Mouse (Mus musculus) midbrain, embryonic 12.5 days (tissue): ENCODE measurements at regions not wholly inside any gene's neighbourhood (a gene's known extent, or its start where the extent isn't known, plus 50 kb on each side); places are given as distances from the start of the nearest gene placed in this dataset.

Source experiments
- ATAC-seq: fragments of 200-750 bp; cut with Nextera tagmentation; 2 replicates; pipeline ENCODE4 v1.8.0; 2017; ENCODE audit warnings: low read depth, moderate TSS enrichment, moderate library complexity; ENCODE audit not compliant: low FRiP score
- H3K27ac ChIP-seq: fragments of 300-500 bp; sonication (generic); replicated peaks from 2 replicates; pipeline ENCODE4 v1.5.1; 2016; ENCODE audit warnings: mild to moderate bottlenecking
- H3K27me3 ChIP-seq: fragments of 300-500 bp; sonication (generic); 2 replicates; pipeline ENCODE4 v1.6.1; 2016; ENCODE audit warnings: mild to moderate bottlenecking
- H3K36me3 ChIP-seq: fragments of 300-500 bp; sonication (generic); 2 replicates; pipeline ENCODE4 v1.6.1; 2016
- H3K4me1 ChIP-seq: fragments of 300-500 bp; sonication (generic); 2 replicates; pipeline ENCODE4 v1.6.1; 2016
- H3K4me2 ChIP-seq: fragments of 300-500 bp; sonication (generic); replicated peaks from 2 replicates; pipeline ENCODE4 v1.6.1; 2016; ENCODE audit warnings: mild to moderate bottlenecking, moderate library complexity
- H3K4me3 ChIP-seq: fragments of 300-500 bp; sonication (generic); 2 replicates; pipeline ENCODE4 v1.5.1; 2016; ENCODE audit warnings: mild to moderate bottlenecking
- H3K9ac ChIP-seq: fragments of 300-500 bp; sonication (generic); replicated peaks from 2 replicates; pipeline ENCODE4 v1.6.1; 2016; ENCODE audit warnings: mild to moderate bottlenecking, moderate library complexity
- H3K9me3 ChIP-seq: fragments of 300-500 bp; sonication (generic); 2 replicates; pipeline ENCODE4 v1.6.1; 2016; ENCODE audit warnings: mild to moderate bottlenecking
- WGBS: fragments of 180-500 bp; shearing (Covaris S2); methylation state at CpG from one replicate; pipeline ENCODE4 v1.1.7; 2016; 5-methylcytosine and 5-hydroxymethylcytosine counted together

DNA sequence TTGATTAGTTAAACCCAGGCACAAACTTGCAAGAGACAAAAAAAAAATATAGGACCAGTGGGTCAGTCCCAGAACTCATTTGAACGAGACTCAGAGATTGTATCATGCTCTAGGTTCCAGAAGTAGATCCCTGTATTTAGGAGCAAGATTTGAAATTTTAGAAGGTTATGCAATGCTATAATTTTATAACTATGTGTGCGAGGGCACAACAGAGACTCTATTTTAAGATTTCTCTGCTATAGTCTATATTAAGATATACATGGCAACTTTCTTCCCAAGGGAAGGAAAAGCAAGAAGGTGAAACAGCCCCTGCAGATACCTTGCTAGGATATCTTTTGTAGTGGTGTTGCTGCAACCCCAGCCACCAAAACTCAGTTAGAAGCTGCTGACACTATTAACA lies 55.7 kb downstream of the Otor start:
- Histone ChIP-seq H3K4me1 (no peaks in the 10 kb centered on the region), H3K9ac (no peak overlapping the region), H3K4me3 (no peak overlapping the region), H3K9me3 (no peaks in the 10 kb centered on the region), H3K27ac (no peak overlapping the region), H3K27me3 (no peaks in the 10 kb centered on the region), H3K4me2 (no peak overlapping the region), H3K36me3 (no peaks in the 10 kb centered on the region)
- no peak for ATAC-seq
- 85% methylated on average over 2 of the region's 2 CpGs for WGBS

DNA sequence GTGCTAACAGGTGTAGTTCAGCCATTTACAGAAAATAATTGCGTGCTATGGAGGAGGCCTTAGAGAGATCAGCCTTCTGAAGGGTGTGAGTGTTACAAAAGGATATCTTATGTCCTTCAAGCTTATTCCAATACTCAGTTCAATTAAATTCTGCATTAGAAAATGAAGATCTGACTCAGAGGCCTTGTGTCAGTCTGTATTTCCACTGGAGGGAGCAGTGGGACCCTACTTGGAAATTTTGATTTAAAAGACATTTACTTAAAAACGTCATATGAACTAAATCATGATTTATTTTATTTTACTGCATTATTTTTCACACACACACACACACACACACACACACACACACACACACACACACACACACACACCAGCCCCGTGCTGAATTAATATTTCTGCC lies 70.9 kb downstream of the Otor start:
- Histone ChIP-seq H3K36me3 (no peaks in the 10 kb centered on the region), H3K4me2 (no peak overlapping the region), H3K27ac (no peak overlapping the region), H3K9me3 (no peaks in the 10 kb centered on the region), H3K9ac (no peak overlapping the region), H3K27me3 (no peaks in the 10 kb centered on the region), H3K4me3 (no peak overlapping the region), H3K4me1 (no peaks in the 10 kb centered on the region)
- 70% methylated on average over 3 of the region's 3 CpGs for WGBS
- ATAC-seq: no peak

DNA sequence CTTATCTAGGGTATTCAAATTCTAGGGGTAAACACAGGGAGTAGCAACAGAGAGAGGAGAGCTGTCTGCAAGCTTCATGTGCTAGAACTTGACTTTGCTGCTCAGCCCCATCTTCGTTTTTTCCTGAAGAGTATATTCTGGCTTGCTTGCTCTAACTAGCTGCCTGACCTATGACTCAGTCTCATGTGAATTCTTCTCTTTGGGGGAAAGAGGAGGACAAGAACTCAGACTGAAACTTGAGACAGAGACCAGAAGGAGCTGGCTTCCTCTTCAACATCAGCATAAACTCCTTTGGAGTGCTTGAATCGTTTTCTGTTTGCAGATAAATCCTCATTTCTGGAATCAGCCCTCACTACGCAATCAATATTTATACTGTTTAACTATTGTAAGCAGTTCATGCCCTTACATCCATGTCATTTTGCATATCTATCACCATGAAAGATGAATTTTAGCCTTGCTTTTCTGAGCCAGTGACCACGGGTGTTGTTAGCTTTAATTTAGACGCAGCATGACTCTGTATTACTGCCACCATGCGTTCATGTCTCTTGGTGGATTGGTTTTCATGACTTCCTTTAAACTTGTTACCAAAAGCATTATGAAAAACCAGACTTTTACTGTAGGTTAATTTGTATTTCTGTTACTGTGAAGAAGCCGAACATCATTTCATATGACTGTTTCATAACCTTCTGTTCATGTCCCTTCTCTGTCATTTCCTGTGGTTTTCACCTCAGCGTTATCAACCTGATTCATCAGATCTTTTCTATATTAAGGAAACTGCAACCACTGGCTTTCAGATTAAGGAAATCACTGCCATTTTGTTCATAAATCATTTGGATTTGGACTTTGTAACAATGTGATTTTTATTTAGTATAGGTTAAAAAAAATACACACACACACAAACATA lies 86.1 kb downstream of the Otor start:
- H3K4me2 ChIP-seq: no peak overlapping the region
- no peaks in the 10 kb centered on the region for H3K4me1 ChIP-seq
- H3K27ac ChIP-seq: no peak overlapping the region
- 85% methylated on average over 8 of the region's 8 CpGs for WGBS
- H3K4me3 ChIP-seq: no peak overlapping the region
- ATAC-seq: no peak
- H3K27me3 ChIP-seq: no peaks in the 10 kb centered on the region
- no peaks in the 10 kb centered on the region for H3K9me3 ChIP-seq
- H3K36me3 ChIP-seq: no peaks in the 10 kb centered on the region
- H3K9ac ChIP-seq: no peak overlapping the region

DNA sequence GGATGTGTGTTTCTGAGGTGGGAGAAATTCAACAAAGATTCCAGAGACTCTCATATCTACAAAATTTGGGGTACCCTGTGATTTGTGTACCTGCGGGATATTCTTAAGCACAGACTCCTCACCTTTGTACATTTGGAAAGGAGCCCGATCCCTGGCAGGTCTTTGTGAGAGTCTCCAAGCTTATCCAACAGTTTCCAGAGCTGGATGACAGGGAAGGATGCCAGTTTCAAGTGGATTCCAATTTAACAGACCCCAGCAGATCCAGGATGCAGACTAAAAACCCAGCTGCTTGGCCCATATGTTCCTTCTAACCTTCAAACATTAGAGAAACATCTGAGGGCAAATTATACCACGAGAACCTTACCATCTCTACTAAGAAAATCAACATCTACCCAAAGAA lies 88.5 kb downstream of the Otor start:
- Histone ChIP-seq H3K4me2 (no peak overlapping the region), H3K9ac (no peak overlapping the region), H3K4me3 (no peak overlapping the region), H3K27ac (no peak overlapping the region), H3K9me3 (no peaks in the 10 kb centered on the region), H3K36me3 (no peaks in the 10 kb centered on the region), H3K4me1 (no peaks in the 10 kb centered on the region), H3K27me3 (no peaks in the 10 kb centered on the region)
- no peak for ATAC-seq
- 88% methylated on average over 3 of the region's 3 CpGs for WGBS

DNA sequence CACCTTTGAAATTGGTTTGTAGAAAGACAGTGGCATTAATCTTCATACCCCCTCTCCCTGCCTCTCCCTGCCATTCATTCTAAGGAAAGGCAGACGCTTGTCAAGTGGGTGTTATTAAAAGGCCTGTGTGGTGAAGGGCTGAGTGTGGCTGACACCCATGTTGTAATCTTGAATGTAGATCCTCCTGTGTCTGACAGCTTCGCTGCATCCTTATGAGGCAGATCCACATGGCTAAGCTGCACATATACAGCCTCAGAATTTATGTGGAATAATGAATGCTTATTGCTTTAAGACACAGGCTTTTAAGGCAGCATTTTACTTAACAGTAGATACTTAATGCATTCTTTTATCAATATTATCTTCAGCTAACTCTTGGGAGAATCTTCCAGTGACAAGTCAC lies 92.4 kb downstream of the Otor start:
- no peaks in the 10 kb centered on the region for H3K27me3 ChIP-seq
- WGBS: 71% methylated on average over 2 of the region's 2 CpGs
- H3K4me1 ChIP-seq: no peaks in the 10 kb centered on the region
- H3K9me3 ChIP-seq: no peaks in the 10 kb centered on the region
- no peaks in the 10 kb centered on the region for H3K36me3 ChIP-seq
- H3K4me2 ChIP-seq: no peak overlapping the region
- H3K27ac ChIP-seq: no peak overlapping the region
- no peak for ATAC-seq
- no peak overlapping the region for H3K4me3 ChIP-seq
- H3K9ac ChIP-seq: no peak overlapping the region

DNA sequence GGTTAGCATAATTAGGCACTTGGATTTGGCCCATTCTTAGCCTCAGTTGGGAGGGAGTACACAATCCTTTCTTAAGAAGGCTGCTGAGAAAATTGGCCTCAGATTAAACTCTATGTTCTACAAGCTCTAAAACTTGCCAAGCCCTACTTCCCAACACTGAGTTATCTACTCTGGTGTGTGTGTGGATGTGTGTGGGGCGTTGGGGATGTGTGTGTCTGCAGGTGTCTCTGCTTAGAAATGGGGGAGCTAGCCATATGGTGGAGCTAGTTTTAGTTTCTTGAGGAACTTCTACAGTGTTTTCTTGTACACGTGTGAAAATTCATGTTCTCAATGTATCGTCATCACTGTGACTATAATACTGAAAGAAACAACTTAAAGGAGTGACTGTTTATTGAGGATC lies 106.3 kb downstream of the Otor start:
- 77% methylated on average over 3 of the region's 3 CpGs for WGBS
- H3K9ac ChIP-seq: no peak overlapping the region

DNA sequence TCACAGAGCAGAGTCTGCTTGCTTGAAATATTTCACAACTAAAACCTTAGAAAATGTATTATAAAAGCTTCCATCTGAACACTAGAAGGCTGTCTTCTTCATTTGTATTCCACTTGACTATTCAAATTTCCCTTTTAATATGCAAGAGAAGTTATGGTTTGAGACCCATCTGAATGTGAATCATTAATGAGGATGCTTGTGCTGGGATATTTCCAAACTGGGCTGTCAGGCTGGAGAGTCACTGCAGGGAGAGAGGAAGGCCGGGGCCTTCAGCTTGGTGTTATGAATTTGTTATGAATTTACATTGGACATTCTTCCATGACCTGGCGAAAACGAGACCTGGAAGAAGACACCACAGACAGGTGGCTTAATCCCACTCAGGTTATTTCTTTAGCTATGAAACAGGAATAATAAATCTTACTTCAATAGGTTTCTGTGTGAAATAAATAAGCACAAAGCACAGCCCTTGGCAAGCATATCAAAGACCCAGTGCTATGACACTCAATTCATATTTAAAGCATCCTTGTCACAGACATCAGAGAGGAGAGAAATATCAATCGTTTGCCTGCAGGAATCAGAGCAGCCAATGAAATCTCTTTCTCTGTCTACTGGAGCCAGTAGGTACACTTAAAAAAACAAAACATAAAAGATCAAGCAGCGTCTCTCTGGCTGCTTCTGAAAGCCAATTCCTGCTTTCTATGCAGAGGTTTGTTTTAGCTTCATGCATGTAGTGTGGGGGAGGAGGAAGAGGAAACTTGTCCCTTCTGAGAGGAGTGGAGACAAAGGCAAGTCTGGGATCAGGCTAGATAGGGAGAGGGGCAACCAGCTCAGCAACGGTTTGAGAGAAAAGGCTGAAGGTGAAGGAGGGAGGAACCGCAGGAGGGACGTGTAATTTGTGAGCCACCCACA lies 114.2 kb downstream of the Otor start:
- Histone ChIP-seq H3K27me3 (no peaks in the 10 kb centered on the region), H3K9ac (no peak overlapping the region), H3K4me3 (no peak overlapping the region), H3K9me3 (no peaks in the 10 kb centered on the region), H3K27ac (peak overlapping the region; percentile 52), H3K4me2 (no peak overlapping the region), H3K36me3 (no peaks in the 10 kb centered on the region), H3K4me1 (peaks cover 9% of the 10 kb centered on the region; the same call in 1 of the 2 replicates)
- peak; percentile 62 for ATAC-seq
- 34% methylated on average over 8 of the region's 8 CpGs for WGBS

More for the DNA sequence above, 106.3 kb downstream of the Otor start:
- Histone ChIP-seq H3K4me3 (no peak overlapping the region), H3K4me1 (no peaks in the 10 kb centered on the region), H3K27me3 (no peaks in the 10 kb centered on the region), H3K4me2 (no peak overlapping the region), H3K27ac (no peak overlapping the region), H3K9me3 (no peaks in the 10 kb centered on the region), H3K36me3 (no peaks in the 10 kb centered on the region)
- ATAC-seq: no peak

DNA sequence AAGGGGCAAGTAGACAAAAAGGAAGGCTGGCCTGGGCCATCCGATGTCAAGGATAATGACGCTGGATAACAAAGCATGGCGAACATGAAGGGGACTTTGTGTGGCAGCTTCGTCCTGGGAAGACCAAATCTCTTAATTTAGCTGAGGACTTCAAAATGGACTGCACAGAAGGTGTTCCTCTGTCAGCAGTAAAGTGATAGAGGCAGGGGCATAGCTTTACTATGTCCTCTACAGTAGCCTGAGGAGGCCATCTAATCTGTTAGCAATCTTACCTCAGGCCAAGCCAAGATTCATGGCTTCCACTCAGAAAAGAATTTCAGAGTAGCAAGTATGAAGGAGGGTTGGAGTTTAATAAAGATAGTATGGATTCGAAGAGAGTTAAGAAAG lies 114.9 kb downstream of the Otor start:
- peak overlapping the region; percentile 52 for H3K27ac ChIP-seq
- no peaks in the 10 kb centered on the region for H3K27me3 ChIP-seq
- no peak overlapping the region for H3K4me2 ChIP-seq
- peaks cover 9% of the 10 kb centered on the region; the same call in 1 of the 2 replicates for H3K4me1 ChIP-seq
- WGBS: 29% methylated on average over 5 of the region's 5 CpGs
- no peaks in the 10 kb centered on the region for H3K36me3 ChIP-seq
- H3K9me3 ChIP-seq: no peaks in the 10 kb centered on the region
- H3K9ac ChIP-seq: no peak overlapping the region
- peak; percentile 27; the same call in 1 of the 2 replicates for ATAC-seq
- H3K4me3 ChIP-seq: no peak overlapping the region

DNA sequence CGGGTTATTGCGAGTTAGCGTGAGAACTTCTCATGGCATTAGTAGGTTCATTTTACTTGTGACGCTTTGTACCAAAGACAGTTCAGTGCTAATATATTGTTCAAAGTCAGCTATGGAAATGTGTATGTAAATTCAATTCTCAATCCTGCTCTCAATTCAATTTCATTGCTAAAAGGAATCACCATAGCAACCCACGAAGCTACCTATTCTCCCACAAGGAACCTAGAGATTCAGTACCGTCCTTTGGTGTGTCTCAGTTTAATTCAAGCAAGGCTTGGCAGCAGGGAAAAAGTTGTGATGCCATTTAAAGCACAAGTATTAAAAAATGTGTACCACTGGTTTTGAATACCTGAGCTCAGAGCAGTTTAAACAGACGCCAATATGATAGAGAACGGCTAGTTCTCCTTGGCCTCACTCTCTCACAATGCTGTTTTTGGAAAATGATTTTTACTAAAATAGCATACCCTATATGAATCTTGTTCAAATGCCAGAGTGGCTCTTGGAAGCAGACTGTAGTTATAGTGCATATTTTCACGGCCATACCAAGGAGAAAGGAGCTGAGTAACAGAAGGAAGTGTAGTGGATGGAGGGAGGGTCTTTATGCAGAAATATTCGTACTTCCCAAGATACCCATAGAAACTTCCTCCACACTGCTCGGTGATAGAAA lies 121.4 kb downstream of the Otor start:
- WGBS: 79% methylated on average over 11 of the region's 11 CpGs

DNA sequence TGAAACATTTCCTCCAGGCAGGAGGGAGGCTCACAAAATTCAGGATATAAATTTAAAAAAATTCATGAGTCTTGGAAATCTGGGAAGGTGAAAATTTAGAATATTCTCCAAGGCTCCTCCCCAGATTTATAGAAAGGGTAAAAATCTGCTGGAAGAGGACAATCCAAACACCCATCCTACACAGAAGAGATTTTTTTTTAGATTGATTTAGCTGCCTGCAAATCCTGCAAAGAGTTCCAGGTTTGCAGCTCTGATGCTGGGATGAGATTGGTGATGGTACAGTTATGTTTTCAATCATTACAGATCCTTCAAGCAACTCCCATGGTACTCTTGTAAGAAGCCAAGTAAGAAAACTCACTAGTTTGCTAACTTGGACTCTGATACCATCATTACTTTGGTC lies 127.8 kb downstream of the Otor start:
- Histone ChIP-seq H3K27me3 (no peaks in the 10 kb centered on the region), H3K9me3 (no peaks in the 10 kb centered on the region), H3K4me1 (no peaks in the 10 kb centered on the region), H3K27ac (no peak overlapping the region), H3K4me2 (no peak overlapping the region), H3K4me3 (no peak overlapping the region), H3K9ac (no peak overlapping the region), H3K36me3 (no peaks in the 10 kb centered on the region)
- ATAC-seq: no peak

More for the DNA sequence above, 121.4 kb downstream of the Otor start:
- H3K4me1 ChIP-seq: no peaks in the 10 kb centered on the region
- no peak overlapping the region for H3K4me2 ChIP-seq
- no peak overlapping the region for H3K4me3 ChIP-seq
- H3K36me3 ChIP-seq: no peaks in the 10 kb centered on the region
- H3K9ac ChIP-seq: no peak overlapping the region
- H3K9me3 ChIP-seq: no peaks in the 10 kb centered on the region
- ATAC-seq: no peak
- H3K27ac ChIP-seq: no peak overlapping the region
- no peaks in the 10 kb centered on the region for H3K27me3 ChIP-seq

DNA sequence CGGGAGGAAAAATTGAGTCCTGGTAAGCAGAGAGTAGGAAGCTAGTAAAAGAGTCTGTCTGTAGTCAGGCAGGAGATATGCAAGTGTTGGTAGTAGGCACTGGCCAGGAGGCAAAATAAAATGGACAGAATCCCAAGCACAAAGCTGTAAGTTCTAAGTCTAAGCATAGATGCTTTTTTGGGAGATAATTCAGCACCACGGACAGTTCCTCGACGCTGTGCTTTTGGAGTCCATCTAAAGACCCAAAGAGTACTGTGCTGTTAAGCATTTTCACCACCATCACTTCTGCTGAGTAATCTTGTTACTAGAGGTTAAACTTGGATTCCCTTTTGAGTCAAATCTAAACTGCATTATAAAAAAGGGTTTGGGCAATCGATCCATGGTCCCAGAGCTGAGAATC lies 128.9 kb downstream of the Otor start:
- no peaks in the 10 kb centered on the region for H3K27me3 ChIP-seq
- H3K4me2 ChIP-seq: no peak overlapping the region
- no peak overlapping the region for H3K9ac ChIP-seq
- no peaks in the 10 kb centered on the region for H3K36me3 ChIP-seq
- no peak overlapping the region for H3K27ac ChIP-seq
- WGBS: 45% methylated on average over 5 of the region's 5 CpGs
- ATAC-seq: no peak
- H3K4me1 ChIP-seq: no peaks in the 10 kb centered on the region
- no peaks in the 10 kb centered on the region for H3K9me3 ChIP-seq
- no peak overlapping the region for H3K4me3 ChIP-seq

DNA sequence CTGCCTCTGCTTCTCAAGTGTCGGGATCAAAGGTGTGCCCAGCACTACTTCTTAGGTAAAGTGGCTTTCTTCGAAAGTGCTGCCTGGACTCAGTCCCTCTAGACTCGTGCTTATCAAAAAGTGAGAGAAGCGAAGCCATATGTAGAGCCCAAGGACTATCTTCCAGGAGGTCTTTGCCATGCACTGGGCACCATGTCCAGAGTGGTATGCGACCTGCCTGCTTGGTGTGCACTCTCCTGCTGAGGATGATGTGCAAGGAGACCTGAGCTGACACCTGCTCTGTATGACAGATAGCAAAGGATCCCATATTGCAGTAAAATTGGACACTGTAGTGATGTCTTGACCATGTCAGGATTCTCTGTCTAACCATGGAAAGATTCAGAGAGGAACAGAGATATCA lies 139.0 kb downstream of the Otor start:
- WGBS: 89% methylated on average over 5 of the region's 5 CpGs
- H3K9me3 ChIP-seq: no peaks in the 10 kb centered on the region
- no peak for ATAC-seq

More for the DNA sequence above, 139.0 kb downstream of the Otor start:
- Histone ChIP-seq H3K27me3 (no peaks in the 10 kb centered on the region), H3K9ac (no peak overlapping the region), H3K4me3 (no peak overlapping the region), H3K27ac (no peak overlapping the region), H3K4me2 (no peak overlapping the region), H3K36me3 (no peaks in the 10 kb centered on the region), H3K4me1 (no peaks in the 10 kb centered on the region)
